Mouse (Mus musculus): ENCODE results near the gene B3gnt4. TPM values are rescaled to one million over a fixed set of nuclear protein-coding genes. Genes with fewer than 3 reads are reported as not detected.

Gene B3gnt4
- 3.0 and 3.1 TPM in 2 replicates for polyA plus RNA-seq (2012; rRNA removed)

GRCm38 (mm10) chr5:123510160-123510559 lies at the start of gene B3gnt4:
TSS of gene B3gnt4 (plus strand) at chr5:123510460.

DNA sequence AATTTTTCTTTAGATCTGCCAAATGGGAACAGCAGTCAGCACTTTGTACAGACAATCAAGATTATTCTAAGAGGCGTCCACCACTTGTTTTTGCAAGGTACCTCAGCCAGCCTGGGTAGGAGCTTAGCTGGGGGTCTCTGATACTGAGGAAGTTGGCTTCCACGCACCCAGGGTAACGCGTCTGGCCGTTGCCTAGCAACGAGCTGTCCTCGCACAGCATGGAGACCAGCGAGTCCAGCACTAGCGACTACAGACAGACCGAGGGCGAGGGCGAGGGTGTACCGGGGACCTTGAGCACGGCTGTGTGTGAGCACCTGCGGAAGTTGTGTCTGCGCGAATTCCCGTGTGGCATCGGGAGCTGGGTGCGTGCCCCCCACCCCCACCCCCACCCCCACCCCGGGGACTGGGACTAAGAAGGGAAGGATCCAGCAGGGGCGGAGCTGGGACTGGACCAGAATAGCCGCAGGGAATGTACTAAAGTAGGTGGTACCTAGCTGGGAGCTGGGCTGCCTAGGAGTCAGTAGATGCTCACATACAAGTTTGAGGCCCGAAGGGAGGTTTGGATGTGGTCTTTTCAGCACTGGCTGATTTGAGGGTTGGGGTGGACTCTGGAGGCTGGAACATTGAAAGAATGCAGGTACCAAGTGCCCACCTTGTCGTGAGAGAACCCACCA lies 21.0 kb upstream of the B3gnt4 start, which contains the start of the genes Lrrc43 and Il31:
Lrrc43 (plus strand) TSS at position 194 of the 674 bp plus-strand sequence.
Il31 (minus strand) TSS at position 378 of the 674 bp plus-strand sequence.

DNA sequence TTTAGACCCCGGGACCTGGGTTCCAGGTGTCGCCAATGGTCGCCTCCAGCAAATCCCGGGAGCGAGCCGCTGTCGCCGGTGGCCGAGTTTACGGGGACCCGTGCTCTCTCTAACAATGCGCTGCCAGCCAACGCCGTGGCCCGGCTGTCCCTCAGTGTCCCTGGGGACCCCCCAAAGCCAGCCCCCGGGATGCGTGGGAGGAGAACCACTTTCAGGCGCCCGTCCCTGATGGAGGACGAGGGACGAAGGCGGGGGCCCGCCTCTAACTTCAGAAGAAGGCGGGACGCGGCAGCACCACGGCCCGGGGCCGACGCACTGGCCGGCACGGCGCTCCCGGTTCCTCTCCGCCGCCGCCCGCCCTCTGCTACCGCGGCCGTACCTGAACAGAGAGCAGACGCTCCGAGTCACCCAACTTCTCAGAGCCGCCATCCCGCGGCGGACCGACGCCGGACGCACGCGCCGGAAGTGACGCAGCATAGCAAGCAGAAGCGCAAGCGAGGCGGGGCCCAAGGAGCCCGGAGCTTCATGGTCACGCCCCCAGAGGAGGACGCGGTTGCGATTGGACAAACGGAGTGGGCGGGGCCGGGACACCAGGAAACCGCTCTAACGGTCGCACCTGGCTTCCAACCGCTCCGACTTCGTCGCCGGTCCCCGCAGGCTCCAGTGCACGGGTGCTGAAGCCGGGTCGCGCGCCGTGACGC lies 13.6 kb downstream of the B3gnt4 start, which contains the start of gene Diablo:
Diablo (minus strand) TSS at position 485 of the 701 bp plus-strand sequence.

GRCm38 (mm10) chr5:123525281-123525680 lies 15.0 kb downstream of the B3gnt4 start, which contains the start of gene Gm49027:
TSS of gene Gm49027 (minus strand) at chr5:123525488.

Other genes starting within 250 kb of the B3gnt4 start
- 33.4 and 41.3 TPM in 2 replicates for gene Bcl7a, start 166.6 kb upstream of the B3gnt4 start, polyA plus RNA-seq (2012; rRNA removed)
- gene Mlxip, start 115.7 kb upstream of the B3gnt4 start, polyA plus RNA-seq (2012; rRNA removed), result 27.4 and 27.7 TPM in 2 replicates
- gene Lrrc43, start 21.2 kb upstream of the B3gnt4 start, polyA plus RNA-seq (2012; rRNA removed), result 0.84 and 1.1 TPM in 2 replicates
- not detected in 2 replicates for gene Il31, start 21.0 kb upstream of the B3gnt4 start, polyA plus RNA-seq (2012; rRNA removed)
- 91.4 and 98.8 TPM in 2 replicates for gene Diablo, start 13.7 kb downstream of the B3gnt4 start, polyA plus RNA-seq (2012; rRNA removed)
- gene Gm49027, start 15.0 kb downstream of the B3gnt4 start, polyA plus RNA-seq (2012; rRNA removed), result 8.7 and 12.9 TPM in 2 replicates
- gene Vps33a, start 62.6 kb downstream of the B3gnt4 start, polyA plus RNA-seq (2012; rRNA removed), result 36.7 and 38.2 TPM in 2 replicates
- 90.5 and 98.9 TPM in 2 replicates for gene Clip1, start 174.2 kb downstream of the B3gnt4 start, polyA plus RNA-seq (2012; rRNA removed)
- 76.6 and 77.2 TPM in 2 replicates for gene Zcchc8, start 210.6 kb downstream of the B3gnt4 start, polyA plus RNA-seq (2012; rRNA removed)
- gene Rsrc2, start 239.0 kb downstream of the B3gnt4 start, polyA plus RNA-seq (2012; rRNA removed), result 117 and 121 TPM in 2 replicates
- gene Kntc1, start 239.3 kb downstream of the B3gnt4 start, polyA plus RNA-seq (2012; rRNA removed), result 5.1 and 6.6 TPM in 2 replicates

All from central nervous system, embryonic 18 days (tissue).